Mouse (Mus musculus): ENCODE measurements around the gene Rev3l. TPM values are rescaled to one million over a fixed set of nuclear protein-coding genes. Genes with fewer than 3 reads are reported as not detected.

Gene Rev3l
- total and polyA plus RNA-seq, 3 experiments = 6.9 to 71.5 (median 12.4) TPM

DNA sequence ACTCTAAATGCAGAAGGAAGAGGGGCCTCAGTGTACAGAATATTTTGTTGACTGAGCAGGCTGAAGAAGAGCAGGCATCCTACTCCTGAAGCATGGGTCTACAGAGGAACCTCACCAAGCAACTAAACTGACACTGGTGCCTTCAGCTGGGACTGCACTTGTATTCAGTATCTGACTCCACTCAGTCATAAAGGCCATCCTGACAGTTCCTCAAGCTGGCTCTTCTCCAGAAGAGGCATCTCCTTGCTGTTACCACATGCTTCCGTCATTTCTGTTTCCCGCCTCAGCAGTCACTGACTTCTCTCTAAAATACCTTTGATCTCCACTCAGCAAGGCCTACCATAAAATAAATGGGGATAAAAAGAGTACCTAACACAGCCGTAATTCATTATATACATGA, 44.1 kb upstream of the Rev3l start:
- H3K9ac ChIP-seq (ENCODE audit: control insufficient read depth, low read depth, low read length, poor library complexity, severe bottlenecking) = no peak overlapping the region
- DNase-seq (ENCODE audit: low read depth, low spot score) = no peak
- H3K9me3 ChIP-seq (replicated peaks; ENCODE audit: insufficient read depth, low read length) = no peaks in the 10 kb centered on the region
- no peak overlapping the region for H3K27ac ChIP-seq (ENCODE audit: control insufficient read depth, low read depth, low read length)
- H3K36me3 ChIP-seq (ENCODE audit: control insufficient read depth in 1 of 2, insufficient read depth in 2 of 2, low read length in 2 of 2) = peaks cover 0 to 8% of the 10 kb centered on the region in 2 experiments; a peak in 2 of 4 replicates
- H3K27me3 ChIP-seq (ENCODE audit: control insufficient read depth in 1 of 2, insufficient read depth in 2 of 2, low read length in 2 of 2) = no peaks in the 10 kb centered on the region
- H3K79me2 ChIP-seq (ENCODE audit: control insufficient read depth, insufficient read depth, low read length, poor library complexity) = no peaks in the 10 kb centered on the region
- no peak for TF ChIP-seq NELFE (IDR thresholded peaks at IDR 0.05; ENCODE audit: low read depth, low read length)
- no peak for TF ChIP-seq CTCF (IDR thresholded peaks at IDR 0.05 in 2 of 3, conservative IDR thresholded peaks at IDR 0.05 in 1 of 3; ENCODE audit: control insufficient read depth in 1 of 3, insufficient read depth in 1 of 3, low read depth in 2 of 3, low read length in 3 of 3, poor library complexity in 1 of 3, severe bottlenecking in 1 of 3)
- no peak for TF ChIP-seq USF1 (IDR thresholded peaks at IDR 0.05; ENCODE audit: low read depth, low read length)
- TF ChIP-seq POLR2AphosphoS2 (IDR thresholded peaks at IDR 0.05; ENCODE audit: low read length) = no peak
- no peak for TF ChIP-seq SMC3 (IDR thresholded peaks at IDR 0.05; ENCODE audit: low read depth, low read length)
- no peak for TF ChIP-seq ZMIZ1 (IDR thresholded peaks at IDR 0.05; ENCODE audit: low read depth, low read length)
- TF ChIP-seq MYB (IDR thresholded peaks at IDR 0.05; ENCODE audit: low read depth, low read length) = no peak
- no peak for TF ChIP-seq ZC3H11A (IDR thresholded peaks at IDR 0.05; ENCODE audit: low read depth, low read length)
- no peak for TF ChIP-seq E2F4 (IDR thresholded peaks at IDR 0.05; ENCODE audit: borderline replicate concordance, low read depth, low read length)
- TF ChIP-seq HCFC1 (IDR thresholded peaks at IDR 0.05; ENCODE audit: low read depth, low read length) = no peak
- no peak for TF ChIP-seq ELF1 (IDR thresholded peaks at IDR 0.05; ENCODE audit: low read depth, low read length)
- no peak overlapping the region for H3K4me3 ChIP-seq (ENCODE audit: control insufficient read depth in 1 of 2, insufficient read depth in 1 of 2, low read depth in 2 of 2, low read length in 2 of 2)
- peaks cover 7 to 10% of the 10 kb centered on the region in 2 experiments for H3K4me1 ChIP-seq (ENCODE audit: control insufficient read depth in 1 of 2, insufficient read depth in 2 of 2, low read length in 2 of 2)

DNA sequence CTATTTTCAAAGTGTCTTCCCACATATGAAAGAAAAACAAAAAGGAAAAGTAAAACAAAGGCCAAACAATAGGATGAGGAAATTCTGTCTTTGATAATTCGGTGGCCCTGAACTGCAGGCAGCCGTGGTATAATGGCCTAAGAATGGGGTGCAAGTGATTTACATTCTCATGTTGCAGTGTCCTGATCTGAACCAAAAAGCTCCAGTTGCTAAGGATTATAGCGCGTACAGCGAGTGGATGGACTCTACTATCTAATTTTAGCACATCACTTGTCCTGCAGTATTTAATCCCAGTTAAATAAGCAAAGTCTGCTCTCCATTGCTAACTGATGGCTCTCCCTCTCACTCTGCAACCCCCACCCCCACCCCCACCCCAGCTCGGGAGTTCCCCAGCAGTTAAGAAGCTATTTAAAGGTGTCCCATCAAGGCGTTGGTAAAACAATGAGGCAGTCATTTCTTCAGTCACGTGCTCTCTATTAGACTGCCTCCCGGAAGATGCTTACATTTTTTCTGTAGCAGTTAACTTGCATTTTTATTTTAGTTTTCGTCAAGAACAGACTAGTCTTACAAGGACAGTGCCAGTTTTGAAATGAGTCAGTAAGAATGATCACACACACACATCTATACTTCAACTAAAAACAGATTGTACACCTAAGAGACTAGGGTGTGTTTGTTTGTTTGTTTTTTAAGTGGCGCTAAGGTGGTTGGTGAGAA, 40.4 kb upstream of the Rev3l start:
- Histone ChIP-seq H3K9me3 (replicated peaks; ENCODE audit: insufficient read depth, low read length) (no peaks in the 10 kb centered on the region), H3K9ac (ENCODE audit: control insufficient read depth, low read depth, low read length, poor library complexity, severe bottlenecking) (no peak overlapping the region), H3K27ac (ENCODE audit: control insufficient read depth, low read depth, low read length) (no peak overlapping the region), H3K4me3 (ENCODE audit: control insufficient read depth in 1 of 2, insufficient read depth in 1 of 2, low read depth in 2 of 2, low read length in 2 of 2) (no peak overlapping the region), H3K27me3 (ENCODE audit: control insufficient read depth in 1 of 2, insufficient read depth in 2 of 2, low read length in 2 of 2) (no peaks in the 10 kb centered on the region), H3K79me2 (ENCODE audit: control insufficient read depth, insufficient read depth, low read length, poor library complexity) (no peaks in the 10 kb centered on the region), H3K4me1 (ENCODE audit: control insufficient read depth in 1 of 2, insufficient read depth in 2 of 2, low read length in 2 of 2) (no peaks in the 10 kb centered on the region; a peak in 1 of 4 replicates), H3K36me3 (ENCODE audit: control insufficient read depth in 1 of 2, insufficient read depth in 2 of 2, low read length in 2 of 2) (no peaks in the 10 kb centered on the region)
- no peak for DNase-seq (ENCODE audit: low read depth, low spot score)
- TF ChIP-seq JUND (IDR thresholded peaks at IDR 0.05; ENCODE audit: low read depth, low read length) = no peak
- TF ChIP-seq TCF12 (IDR thresholded peaks at IDR 0.05; ENCODE audit: low read depth, low read length) = no peak
- no peak for TF ChIP-seq ZMIZ1 (IDR thresholded peaks at IDR 0.05; ENCODE audit: low read depth, low read length)
- no peak for TF ChIP-seq E2F4 (IDR thresholded peaks at IDR 0.05; ENCODE audit: borderline replicate concordance, low read depth, low read length)
- TF ChIP-seq USF1 (IDR thresholded peaks at IDR 0.05; ENCODE audit: low read depth, low read length) = no peak
- no peak for TF ChIP-seq ZNF384 (IDR thresholded peaks at IDR 0.05; ENCODE audit: low read depth, low read length)
- no peak for TF ChIP-seq USF2 (IDR thresholded peaks at IDR 0.05; ENCODE audit: borderline replicate concordance in 1 of 2, insufficient read depth in 1 of 2, low read depth in 1 of 2, low read length in 2 of 2)
- no peak for TF ChIP-seq GATA1 (IDR thresholded peaks at IDR 0.05; ENCODE audit: low read depth, low read length)
- TF ChIP-seq TAL1 (IDR thresholded peaks at IDR 0.05; ENCODE audit: low read length) = no peak
- no peak for TF ChIP-seq KAT2A (conservative IDR thresholded peaks at IDR 0.05; ENCODE audit: low read depth, low read length)
- TF ChIP-seq MYC (IDR thresholded peaks at IDR 0.05; ENCODE audit: low read depth, low read length) = no peak
- TF ChIP-seq UBTF (IDR thresholded peaks at IDR 0.05; ENCODE audit: borderline replicate concordance, insufficient read depth, low read depth, low read length) = no peak
- TF ChIP-seq MAFK (IDR thresholded peaks at IDR 0.05; ENCODE audit: borderline replicate concordance, low read depth, low read length) = no peak
- no peak for TF ChIP-seq MXI1 (IDR thresholded peaks at IDR 0.05; ENCODE audit: low read depth, low read length)
- no peak for TF ChIP-seq HCFC1 (IDR thresholded peaks at IDR 0.05; ENCODE audit: low read depth, low read length)
- TF ChIP-seq CTCF (IDR thresholded peaks at IDR 0.05 in 2 of 3, conservative IDR thresholded peaks at IDR 0.05 in 1 of 3; ENCODE audit: control insufficient read depth in 1 of 3, insufficient read depth in 1 of 3, low read depth in 2 of 3, low read length in 3 of 3, poor library complexity in 1 of 3, severe bottlenecking in 1 of 3) = no peak
- no peak for TF ChIP-seq MEF2A (IDR thresholded peaks at IDR 0.05; ENCODE audit: extremely low read depth, insufficient replicate concordance, low read depth, low read length, poor library complexity, severe bottlenecking)
- TF ChIP-seq BHLHE40 (IDR thresholded peaks at IDR 0.05; ENCODE audit: borderline replicate concordance, low read depth, low read length) = no peak

Data from MEL (cell line).